Mouse (Mus musculus): Measurements from ENCODE around the gene Tjp1. TPM values are rescaled to one million over a fixed set of nuclear protein-coding genes. Genes with fewer than 3 reads are reported as not detected.

Gene Tjp1
- total and polyA plus RNA-seq, 2 experiments from 2014 or later: 15.8 to 64.4 TPM

DNA sequence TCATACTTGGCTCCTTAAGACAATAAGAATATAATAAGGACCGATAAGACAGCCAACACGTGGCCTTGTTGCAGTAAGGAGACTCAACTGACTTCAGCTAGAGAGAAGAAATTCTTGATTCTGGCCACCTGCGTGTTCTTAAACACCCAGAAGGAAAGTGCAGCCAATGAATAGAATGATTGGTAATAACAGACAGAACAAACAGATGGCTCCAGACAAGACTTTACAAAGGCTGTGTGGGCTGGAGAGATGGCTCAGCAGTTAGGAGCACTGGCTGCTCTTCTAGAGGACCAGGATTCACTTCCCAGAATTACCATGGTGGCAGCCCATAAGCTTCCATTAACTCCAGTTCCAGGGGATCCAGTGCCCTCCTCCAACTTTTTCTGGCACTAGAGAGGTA lies 90.7 kb downstream of the Tjp1 start:
- WGBS: 63% methylated on average over 3 of the region's 3 CpGs
- Histone ChIP-seq H3K9me3 (ENCODE audit: low read length) (no peaks in the 10 kb centered on the region), H3K4me1 (ENCODE audit: insufficient read depth) (no peaks in the 10 kb centered on the region), H3K36me3 (ENCODE audit: insufficient read depth) (no peaks in the 10 kb centered on the region), H3K9ac (no peak overlapping the region), H3K27ac (ENCODE audit: low read depth, low read length) (no peak overlapping the region), H3K4me3 (ENCODE audit: low read depth, low read length) (no peak overlapping the region), H3K27me3 (ENCODE audit: insufficient read depth, low read length) (no peaks in the 10 kb centered on the region), H3K4me2 (ENCODE audit: low read depth) (no peak overlapping the region)
- ATAC-seq (no peak; the same call in 1 of the 2 replicates), DNase-seq (no peak)
- TF ChIP-seq CTCF (IDR thresholded peaks at IDR 0.05; ENCODE audit: low read depth): no peak

DNA sequence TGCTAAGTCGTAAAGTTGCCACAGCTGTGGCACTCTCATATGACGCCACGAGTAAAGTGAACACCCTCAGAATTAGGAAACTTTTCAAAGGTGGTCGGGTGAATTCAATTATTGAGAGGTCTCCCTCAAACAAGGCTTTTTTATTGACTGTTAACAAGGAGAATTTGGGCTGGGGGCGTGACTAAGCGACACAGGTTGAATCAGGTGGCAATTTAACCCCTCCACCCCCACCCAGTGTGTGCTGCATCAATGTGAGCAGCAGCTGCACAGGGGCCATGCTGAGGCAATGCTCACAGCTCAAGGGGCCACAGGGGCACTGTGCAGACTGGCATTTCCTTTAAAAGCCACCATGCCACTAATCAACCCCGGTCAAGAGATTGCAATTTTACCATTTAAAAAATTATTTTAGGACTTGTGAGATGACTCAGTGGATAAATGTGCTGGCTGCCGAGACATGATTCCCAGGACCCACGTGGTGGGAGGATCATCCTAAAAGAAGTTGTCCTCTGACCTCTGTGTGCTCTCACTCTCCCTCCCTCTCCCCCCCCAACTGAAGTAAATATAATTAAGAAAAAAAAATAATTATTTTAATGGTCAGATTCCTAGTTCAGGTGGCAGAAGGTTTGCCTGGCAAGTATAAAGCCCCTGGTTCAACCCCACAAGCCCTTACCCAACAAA lies 96.4 kb downstream of the Tjp1 start:
- H3K4me2 ChIP-seq (ENCODE audit: low read depth): no peak overlapping the region
- no peak for TF ChIP-seq CTCF (IDR thresholded peaks at IDR 0.05; ENCODE audit: low read depth)
- H3K9ac ChIP-seq: no peak overlapping the region
- H3K9me3 ChIP-seq (ENCODE audit: low read length): no peaks in the 10 kb centered on the region
- DNase-seq: no peak
- 30% methylated on average over 9 of the region's 9 CpGs for WGBS
- no peak overlapping the region for H3K4me3 ChIP-seq (ENCODE audit: low read depth, low read length)
- H3K27ac ChIP-seq (ENCODE audit: low read depth, low read length): no peak overlapping the region
- H3K27me3 ChIP-seq (ENCODE audit: insufficient read depth, low read length): no peaks in the 10 kb centered on the region
- H3K4me1 ChIP-seq (ENCODE audit: insufficient read depth): no peaks in the 10 kb centered on the region
- no peaks in the 10 kb centered on the region for H3K36me3 ChIP-seq (ENCODE audit: insufficient read depth)
- ATAC-seq: no peak

DNA sequence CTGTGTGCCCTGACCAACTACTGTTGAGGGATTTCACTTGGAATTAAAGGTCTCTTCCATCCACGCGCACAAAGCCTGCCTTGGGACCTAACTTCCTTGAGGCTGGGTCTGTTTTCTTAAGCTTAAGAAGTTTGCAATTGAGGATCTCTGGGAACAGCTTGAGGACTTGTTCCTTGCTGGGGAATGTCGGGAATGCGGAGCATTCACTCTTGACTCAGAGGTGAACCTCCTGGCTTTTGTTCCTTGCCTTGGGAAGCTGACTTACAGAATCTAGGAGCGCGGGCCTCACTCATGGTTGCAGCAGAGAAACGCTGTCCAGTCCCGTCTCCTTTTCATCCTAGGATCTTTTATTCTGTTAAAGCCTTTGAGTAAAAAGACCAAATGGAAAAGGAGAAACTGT lies 97.2 kb downstream of the Tjp1 start:
- Histone ChIP-seq H3K4me3 (ENCODE audit: low read depth, low read length) (no peak overlapping the region), H3K4me1 (ENCODE audit: insufficient read depth) (no peaks in the 10 kb centered on the region), H3K9me3 (ENCODE audit: low read length) (no peaks in the 10 kb centered on the region), H3K27me3 (ENCODE audit: insufficient read depth, low read length) (no peaks in the 10 kb centered on the region), H3K27ac (ENCODE audit: low read depth, low read length) (no peak overlapping the region), H3K9ac (no peak overlapping the region), H3K4me2 (ENCODE audit: low read depth) (no peak overlapping the region), H3K36me3 (ENCODE audit: insufficient read depth) (no peaks in the 10 kb centered on the region)
- no peak for ATAC-seq
- TF ChIP-seq CTCF (IDR thresholded peaks at IDR 0.05; ENCODE audit: low read depth): no peak
- no peak for DNase-seq
- 23% methylated on average over 8 of the region's 8 CpGs for WGBS

DNA sequence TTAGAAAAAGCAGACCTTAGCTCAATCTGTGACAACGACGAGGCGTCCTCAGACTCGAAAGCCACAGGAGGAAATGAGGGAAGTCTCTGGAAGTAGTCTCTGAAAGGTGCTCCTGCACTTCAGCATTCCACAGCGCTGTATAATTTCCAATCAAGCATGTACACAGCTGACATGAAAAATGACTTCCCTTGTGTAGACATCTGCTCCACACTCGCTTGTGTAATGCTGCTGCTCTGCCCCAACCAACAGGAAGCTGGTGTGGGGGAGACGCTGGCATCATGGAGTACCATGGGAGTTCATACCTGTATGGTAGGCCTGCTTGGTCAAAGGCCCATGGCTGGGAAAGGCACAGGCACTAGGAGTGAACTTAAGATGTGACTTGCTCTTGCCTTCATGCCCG lies 103.1 kb downstream of the Tjp1 start:
- Histone ChIP-seq H3K4me2 (ENCODE audit: low read depth) (no peak overlapping the region), H3K9ac (no peak overlapping the region), H3K4me3 (ENCODE audit: low read depth, low read length) (no peak overlapping the region), H3K27ac (ENCODE audit: low read depth, low read length) (no peak overlapping the region), H3K36me3 (ENCODE audit: insufficient read depth) (no peaks in the 10 kb centered on the region), H3K27me3 (ENCODE audit: insufficient read depth, low read length) (no peaks in the 10 kb centered on the region), H3K9me3 (ENCODE audit: low read length) (no peaks in the 10 kb centered on the region), H3K4me1 (ENCODE audit: insufficient read depth) (peaks cover 3% of the 10 kb centered on the region; the same call in 1 of the 2 replicates)
- 88% methylated on average over 8 of the region's 8 CpGs for WGBS
- no peak for TF ChIP-seq CTCF (IDR thresholded peaks at IDR 0.05; ENCODE audit: low read depth)
- no peak for ATAC-seq
- DNase-seq: no peak

DNA sequence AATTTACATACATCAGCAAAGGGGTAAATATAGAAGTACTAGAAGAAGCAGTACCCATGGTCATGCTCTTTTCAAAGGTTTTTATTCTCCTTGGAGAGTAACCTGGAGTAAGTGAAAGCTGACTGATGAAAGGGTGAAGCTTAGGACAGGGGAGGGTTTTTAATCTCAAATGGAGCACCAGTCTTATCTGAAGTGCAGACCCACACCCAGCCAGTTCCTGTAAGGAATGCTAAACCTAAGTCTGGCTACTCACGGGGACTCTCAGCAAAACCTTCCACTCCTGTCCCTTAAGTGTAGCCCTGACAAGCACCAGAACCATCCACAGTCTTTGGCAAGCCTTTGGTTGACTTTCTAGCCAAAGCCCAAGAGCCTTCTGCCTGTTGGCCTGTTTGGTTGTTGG lies 105.1 kb downstream of the Tjp1 start:
- Histone ChIP-seq H3K4me3 (ENCODE audit: low read depth, low read length) (no peak overlapping the region), H3K36me3 (ENCODE audit: insufficient read depth) (no peaks in the 10 kb centered on the region), H3K9me3 (ENCODE audit: low read length) (no peaks in the 10 kb centered on the region), H3K27ac (ENCODE audit: low read depth, low read length) (no peak overlapping the region), H3K4me2 (ENCODE audit: low read depth) (no peak overlapping the region), H3K4me1 (ENCODE audit: insufficient read depth) (peaks cover 4% of the 10 kb centered on the region), H3K9ac (no peak overlapping the region), H3K27me3 (ENCODE audit: insufficient read depth, low read length) (no peaks in the 10 kb centered on the region)
- DNase-seq: no peak
- TF ChIP-seq CTCF (IDR thresholded peaks at IDR 0.05; ENCODE audit: low read depth): no peak
- no peak for ATAC-seq
- WGBS: 93% methylated on average over 1 of the region's 1 CpGs

DNA sequence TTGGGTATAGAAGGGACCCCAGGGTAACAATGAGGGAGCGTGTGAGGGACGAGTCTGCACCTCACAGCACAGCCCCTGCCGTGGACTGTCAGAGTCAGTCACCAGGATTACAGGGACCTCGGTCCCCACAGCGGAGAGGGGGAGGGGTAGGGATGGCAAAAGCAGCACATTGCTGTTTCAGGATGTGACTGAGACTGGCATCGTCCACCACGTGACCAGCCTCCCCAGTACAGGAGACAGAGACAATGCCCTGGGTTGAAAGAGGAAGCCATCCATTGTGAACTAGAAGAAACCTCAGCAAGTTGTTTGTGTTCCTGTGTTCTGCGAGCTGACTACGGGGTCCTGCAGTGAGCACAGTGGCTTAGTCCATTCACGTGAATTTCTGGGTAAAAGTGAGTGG lies 106.1 kb downstream of the Tjp1 start:
- no peaks in the 10 kb centered on the region for H3K36me3 ChIP-seq (ENCODE audit: insufficient read depth)
- DNase-seq (peak; percentile 40), ATAC-seq (peak; percentile 80)
- H3K4me1 ChIP-seq (ENCODE audit: insufficient read depth): peaks cover 13% of the 10 kb centered on the region
- no peak overlapping the region for H3K27ac ChIP-seq (ENCODE audit: low read depth, low read length)
- no peak overlapping the region for H3K4me3 ChIP-seq (ENCODE audit: low read depth, low read length)
- 0 out of 2 replicates have a peak overlapping the region, but pooled peaks have one; percentile 22 for H3K9ac ChIP-seq
- 3% methylated on average over 10 of the region's 10 CpGs for WGBS
- H3K27me3 ChIP-seq (ENCODE audit: insufficient read depth, low read length): no peaks in the 10 kb centered on the region
- TF ChIP-seq CTCF (IDR thresholded peaks at IDR 0.05; ENCODE audit: low read depth): no peak
- H3K4me2 ChIP-seq (ENCODE audit: low read depth): peak overlapping the region; percentile 35
- H3K9me3 ChIP-seq (ENCODE audit: low read length): no peaks in the 10 kb centered on the region

DNA sequence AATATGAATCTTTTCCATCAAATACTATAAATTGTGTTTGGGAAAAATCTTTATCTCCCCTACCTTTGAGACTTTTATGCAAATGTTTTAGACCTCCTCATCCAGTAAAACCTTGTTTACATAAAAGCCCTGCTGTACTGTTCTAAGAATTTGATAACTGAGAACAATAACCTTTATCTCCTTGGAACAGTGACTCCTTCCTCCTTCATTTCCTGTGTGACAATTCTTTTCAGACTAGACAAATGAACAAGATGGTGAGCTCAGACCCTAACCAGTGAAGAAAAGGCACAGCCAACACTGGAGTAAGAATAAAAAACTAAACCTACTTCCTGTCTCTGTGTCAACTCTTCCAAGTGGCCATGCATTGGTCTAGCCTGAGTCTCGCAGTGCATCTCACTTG lies 107.7 kb downstream of the Tjp1 start:
- WGBS: 81% methylated on average over 1 of the region's 1 CpGs
- DNase-seq (no peak), ATAC-seq (no peak)
- no peak overlapping the region for H3K4me2 ChIP-seq (ENCODE audit: low read depth)
- no peaks in the 10 kb centered on the region for H3K9me3 ChIP-seq (ENCODE audit: low read length)
- no peaks in the 10 kb centered on the region for H3K27me3 ChIP-seq (ENCODE audit: insufficient read depth, low read length)
- H3K9ac ChIP-seq: no peak overlapping the region
- TF ChIP-seq CTCF (IDR thresholded peaks at IDR 0.05; ENCODE audit: low read depth): no peak
- H3K27ac ChIP-seq (ENCODE audit: low read depth, low read length): no peak overlapping the region
- peaks cover 13% of the 10 kb centered on the region for H3K4me1 ChIP-seq (ENCODE audit: insufficient read depth)
- H3K4me3 ChIP-seq (ENCODE audit: low read depth, low read length): no peak overlapping the region
- H3K36me3 ChIP-seq (ENCODE audit: insufficient read depth): no peaks in the 10 kb centered on the region

All from forebrain, postnatal 0 days (tissue).